Mouse (Mus musculus) ES-E14 (cell line): ENCODE data around the gene Stat6.

Experiments
- CHD2 ChIP-seq: IDR thresholded peaks from 2 replicates; pipeline ENCODE4 v1.6.1; 2014; ENCODE audit warnings: mild to moderate bottlenecking, low read depth, low read length, inconsistent platforms
- HCFC1 ChIP-seq: IDR thresholded peaks from 2 replicates; pipeline ENCODE4 v1.6.1; 2012; ENCODE audit warnings: low read length, inconsistent platforms, borderline replicate concordance; ENCODE audit not compliant: insufficient read depth
- ZC3H11A ChIP-seq: IDR thresholded peaks from 2 replicates; pipeline ENCODE4 v1.6.1; 2012; ENCODE audit warnings: low read depth, mild to moderate bottlenecking, inconsistent platforms, low read length, borderline replicate concordance

DNA sequence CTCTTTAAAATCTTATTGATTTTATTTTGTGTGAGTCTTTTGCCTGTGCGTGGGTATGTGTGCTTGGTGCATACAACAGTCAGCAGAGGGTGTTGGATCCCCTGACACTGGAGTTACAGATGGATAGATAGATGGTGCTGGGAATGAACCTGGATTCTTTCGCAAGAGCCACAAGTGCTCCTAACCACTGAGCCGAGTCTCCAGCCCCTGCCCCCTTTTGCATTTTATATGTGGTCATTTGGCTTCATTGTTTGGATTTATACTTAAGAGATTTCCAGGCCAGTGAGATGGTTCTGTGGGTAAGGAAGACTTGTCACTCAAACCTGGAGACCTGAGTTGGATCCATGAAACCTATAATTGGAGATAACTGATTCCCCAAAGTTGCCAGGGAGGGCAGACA is 37.1 kb downstream of the Stat6 start:
- TF ChIP-seq CHD2: no peak
- no peak for TF ChIP-seq HCFC1
- TF ChIP-seq ZC3H11A: no peak
